Mouse (Mus musculus): ENCODE data around the gene Txnrd1. TPM values are rescaled to one million over a fixed set of nuclear protein-coding genes. Genes with fewer than 3 reads are reported as not detected.

Txnrd1 gene
- polyA plus RNA-seq, 1 experiment = 50.9 TPM

DNA sequence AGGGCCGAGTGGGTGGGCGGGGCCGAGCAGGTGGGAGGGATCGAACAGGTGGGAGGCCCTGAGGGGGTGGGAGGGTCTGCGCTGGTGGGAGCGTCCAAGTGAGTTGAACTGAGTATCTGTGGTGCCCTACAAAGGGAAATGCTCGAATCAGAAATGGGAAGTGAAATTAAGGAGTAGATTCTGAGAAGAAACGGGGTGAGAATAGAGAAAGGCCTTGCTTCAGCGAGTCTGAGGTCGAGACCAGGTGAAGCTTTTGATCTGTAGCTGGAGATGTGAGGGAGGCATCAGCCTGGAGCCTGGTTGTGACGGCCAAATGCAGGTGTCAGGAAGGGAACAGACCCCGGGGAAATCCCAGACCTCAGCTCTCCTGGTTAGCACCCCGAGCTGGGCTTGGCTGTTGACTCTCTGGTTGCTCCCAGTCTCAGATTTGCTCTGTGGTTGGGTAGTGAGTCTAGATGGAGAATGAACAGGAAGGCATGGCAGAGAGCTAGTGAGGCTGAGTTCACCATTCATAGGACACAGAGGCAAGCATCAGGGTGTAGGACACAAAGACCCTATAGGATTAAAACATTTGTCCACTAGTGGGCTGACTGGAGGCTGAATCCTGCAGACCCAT lies 101.4 kb downstream of the Txnrd1 start:
- Histone ChIP-seq H3K27ac (ENCODE audit: insufficient read depth, low read length) (no peak overlapping the region), H3K27me3 (ENCODE audit: control insufficient read depth, insufficient read depth, low read length) (no peaks in the 10 kb centered on the region), H3K4me3 (replicated peaks; ENCODE audit: insufficient read depth, low read depth, low read length) (no peak overlapping the region), H3K4me1 (ENCODE audit: control insufficient read depth, insufficient read depth, low read length) (no peaks in the 10 kb centered on the region)
- no peak for DNase-seq
- WGBS = 84% methylated on average over 13 of the region's 13 CpGs
- TF ChIP-seq CTCF (IDR thresholded peaks at IDR 0.05; ENCODE audit: borderline replicate concordance, insufficient read depth, low read depth, low read length) (no peak), POLR2A (IDR thresholded peaks at IDR 0.05; ENCODE audit: borderline replicate concordance, insufficient read depth, low read length) (no peak)

DNA sequence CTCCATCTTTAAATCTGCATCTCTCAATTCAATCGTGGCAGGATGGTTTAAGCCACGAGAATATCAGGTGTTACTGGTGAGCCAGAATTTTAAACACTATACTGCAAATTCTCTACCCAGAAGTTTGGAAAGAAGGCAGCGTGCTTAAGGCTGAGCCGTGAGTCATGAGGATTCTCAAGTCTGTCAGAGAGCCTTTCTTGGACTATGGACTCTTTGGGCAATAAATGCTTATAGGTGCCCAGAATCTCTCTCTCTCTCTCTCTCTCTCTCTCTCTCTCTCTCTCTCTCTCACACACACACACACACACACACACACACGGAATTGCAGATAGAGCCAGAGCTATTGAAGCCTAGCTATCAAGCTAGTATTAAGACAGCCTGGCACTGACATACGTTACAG lies 102.0 kb downstream of the Txnrd1 start:
- DNase-seq = no peak
- WGBS = 89% methylated on average over 6 of the region's 6 CpGs
- no peak overlapping the region for H3K4me3 ChIP-seq (replicated peaks; ENCODE audit: insufficient read depth, low read depth, low read length)
- no peak overlapping the region for H3K27ac ChIP-seq (ENCODE audit: insufficient read depth, low read length)
- no peaks in the 10 kb centered on the region for H3K4me1 ChIP-seq (ENCODE audit: control insufficient read depth, insufficient read depth, low read length)
- TF ChIP-seq POLR2A (IDR thresholded peaks at IDR 0.05; ENCODE audit: borderline replicate concordance, insufficient read depth, low read length) (no peak), CTCF (IDR thresholded peaks at IDR 0.05; ENCODE audit: borderline replicate concordance, insufficient read depth, low read depth, low read length) (no peak)
- no peaks in the 10 kb centered on the region for H3K27me3 ChIP-seq (ENCODE audit: control insufficient read depth, insufficient read depth, low read length)

Other genes with a start within 250 kb of the Txnrd1 start
- gene 1190007I07Rik, start 210.7 kb upstream of the Txnrd1 start, polyA plus RNA-seq (2012; rRNA removed) = 34.6 and 39.1 TPM in 2 replicates
- gene Tdg, start 204.1 kb upstream of the Txnrd1 start, polyA plus RNA-seq (2012; rRNA removed) = 59.1 and 59.6 TPM in 2 replicates
- 1.1 TPM in 2 replicates for gene Glt8d2, start 143.3 kb upstream of the Txnrd1 start, polyA plus RNA-seq (2012; rRNA removed)
- gene Hcfc2, start 137.8 kb upstream of the Txnrd1 start, polyA plus RNA-seq (2012; rRNA removed) = 32.5 and 34.0 TPM in 2 replicates
- 28.7 and 31.8 TPM in 2 replicates for gene Nfyb, start 69.8 kb upstream of the Txnrd1 start, polyA plus RNA-seq (2012; rRNA removed)
- gene Eid3, start 32.7 kb downstream of the Txnrd1 start, polyA plus RNA-seq (2012; rRNA removed) = 0.90 and 1.0 TPM in 2 replicates
- 21.1 and 22.6 TPM in 2 replicates for gene Chst11, start 151.5 kb downstream of the Txnrd1 start, polyA plus RNA-seq (2012; rRNA removed)

Measured in cerebellum, adult 2 months (tissue).